Mouse (Mus musculus): Measurements from ENCODE around the gene Zfp503. TPM values are rescaled to one million over a fixed set of nuclear protein-coding genes. Genes with fewer than 3 reads are reported as not detected.

Gene Zfp503
- total RNA-seq, 4 experiments from 2014 or later, result 2.5 to 3.4 (median 3.1) TPM

- DNase-seq (ENCODE audit: low spot score in 2 of 2), result peak; percentile 37 to 69
These were observed 20.4 kb downstream of the Zfp503 start for GRCm38 (mm10) chr14:21968978-21969377.

DNA sequence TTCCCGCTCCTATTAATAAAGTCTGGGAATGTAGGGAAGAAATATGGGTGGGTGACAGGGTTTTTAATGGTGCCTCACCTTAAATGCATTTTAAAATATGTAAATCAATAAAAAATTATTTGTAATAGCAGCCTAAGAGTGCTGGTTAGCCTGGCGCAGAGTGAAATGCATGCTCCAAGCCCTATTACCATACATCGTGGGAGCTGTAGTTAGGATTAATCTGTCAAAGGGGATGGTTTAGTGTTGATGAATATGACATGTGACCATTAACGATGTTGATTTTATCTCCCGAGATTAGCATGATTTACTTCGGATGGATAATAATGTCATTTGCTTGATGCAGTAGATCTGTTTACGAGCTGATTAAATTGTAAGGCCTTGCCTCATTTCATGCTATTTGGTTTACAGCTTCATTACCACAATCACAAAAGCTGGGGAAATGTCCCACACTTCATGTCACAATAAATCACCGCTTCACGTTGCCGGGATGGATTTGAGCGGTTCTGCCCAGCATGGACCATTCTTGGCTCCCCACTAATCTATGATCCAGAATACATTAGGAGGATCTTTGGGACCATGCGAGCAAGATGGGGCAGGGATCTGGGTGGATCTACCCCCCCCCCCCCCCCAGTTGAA lies 21.9 kb downstream of the Zfp503 start:
- DNase-seq (ENCODE audit: low spot score in 2 of 2), result no peak

- no peak for DNase-seq (ENCODE audit: low spot score in 2 of 2)
These were observed 23.1 kb downstream of the Zfp503 start for GRCm38 (mm10) chr14:21966276-21966675.

- peak; percentile 52 to 64 for DNase-seq (ENCODE audit: low spot score in 2 of 2)
These were observed 26.9 kb downstream of the Zfp503 start for GRCm38 (mm10) chr14:21962381-21963050.

- DNase-seq (ENCODE audit: low spot score in 2 of 2), result no peak
These were observed 30.2 kb downstream of the Zfp503 start for GRCm38 (mm10) chr14:21959243-21959642.

- DNase-seq (ENCODE audit: low spot score in 2 of 2), result no peak
These were observed 30.8 kb downstream of the Zfp503 start for GRCm38 (mm10) chr14:21958643-21959042.

GRCm38 (mm10) chr14:21952541-21952940 lies 36.9 kb downstream of the Zfp503 start:
- no peak for DNase-seq (ENCODE audit: low spot score in 2 of 2)

DNA sequence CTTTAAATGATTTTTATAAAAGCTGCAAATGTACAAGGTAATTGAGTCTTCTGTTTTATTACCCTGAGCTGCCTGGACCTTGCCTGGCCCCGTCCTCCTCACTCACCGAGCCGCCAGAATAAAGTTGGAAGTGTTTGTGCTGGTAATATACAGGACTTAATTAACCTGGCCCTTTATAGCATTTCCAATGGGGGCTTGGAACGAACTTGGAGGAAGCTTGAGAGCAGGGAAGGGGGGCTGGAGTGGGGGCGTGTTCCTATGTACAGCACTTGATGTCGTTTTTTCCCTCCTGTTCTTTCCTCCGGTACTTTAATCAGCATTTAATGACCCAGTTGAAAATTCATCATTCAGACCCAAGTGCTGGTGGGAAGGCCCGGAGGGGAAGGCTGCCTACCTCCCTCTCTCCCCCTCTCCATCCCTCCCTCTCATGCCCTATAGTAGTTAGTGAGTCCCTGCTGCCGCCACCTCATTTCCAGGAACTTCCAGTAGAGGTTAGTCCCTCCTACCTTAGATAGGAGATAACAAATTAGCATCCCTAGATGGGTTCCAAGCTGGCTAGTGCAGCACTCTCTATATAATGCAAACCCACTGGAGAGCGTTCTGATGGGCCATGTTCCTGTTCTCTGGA lies 37.4 kb downstream of the Zfp503 start:
- no peak for DNase-seq (ENCODE audit: low spot score in 2 of 2)

- DNase-seq (ENCODE audit: low spot score in 2 of 2), result no peak
These were observed 44.5 kb downstream of the Zfp503 start for GRCm38 (mm10) chr14:21944946-21945345.

- no peak for DNase-seq (ENCODE audit: low spot score in 2 of 2)
These were observed 47.8 kb downstream of the Zfp503 start for GRCm38 (mm10) chr14:21941581-21941980.

- no peak for DNase-seq (ENCODE audit: low spot score in 2 of 2)
These were observed 52.3 kb downstream of the Zfp503 start for GRCm38 (mm10) chr14:21937116-21937515.

DNA sequence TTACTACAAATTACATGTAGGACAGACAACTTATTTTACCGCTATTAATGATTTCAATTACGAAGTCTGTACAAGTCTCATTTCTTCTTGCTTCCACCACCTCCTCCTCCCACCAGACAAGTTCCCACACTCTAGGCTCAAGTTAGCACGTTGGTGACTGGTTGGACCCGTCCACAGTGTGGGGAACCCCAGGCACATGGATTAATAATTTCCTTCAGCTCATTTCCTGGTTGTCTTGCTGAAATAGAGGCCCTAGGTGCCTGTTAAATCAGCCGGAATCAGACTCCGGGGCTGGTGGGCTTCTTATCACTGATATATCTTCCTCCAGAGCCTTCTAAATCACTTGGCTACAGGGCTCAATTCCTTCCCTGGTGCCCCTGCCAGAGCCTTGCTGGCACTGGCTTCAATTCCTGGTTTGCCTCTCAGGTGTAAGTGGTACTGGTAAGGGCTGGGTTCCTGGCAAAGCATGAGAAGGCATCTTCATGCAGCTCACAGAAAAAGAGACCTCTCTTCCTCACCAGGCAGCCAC lies 53.2 kb downstream of the Zfp503 start:
- no peak for DNase-seq (ENCODE audit: low spot score in 2 of 2)

Small RNA genes within 50 kb of the gene (microRNA-seq; reads per million reads assigned to microRNA genes)
- 0 reads per million in 2 experiments for gene Gm27532

Other genes starting within 250 kb of the Zfp503 start
- gene Samd8, start 239.1 kb downstream of the Zfp503 start, total RNA-seq (2022), result 10 to 100 TPM; 70.0 to 85.8 (median 81.0) TPM
- gene Dusp13, start 238.4 kb downstream of the Zfp503 start, total RNA-seq (2022), result 1 to 10 TPM in 1 of 4 experiments, under 1 TPM in 2, not detected in 1; 0.37 to 1.1 (median 0.67) TPM
- 100 to 1,000 TPM; 231 to 244 (median 241) TPM for gene Vdac2, start 164.4 kb downstream of the Zfp503 start, total RNA-seq (2022)
- 10 to 100 TPM; 25.9 to 34.4 (median 29.7) TPM for gene Comtd1, start 140.6 kb downstream of the Zfp503 start, total RNA-seq (2022)
- 1 to 10 TPM in 3 of 4 experiments, under 1 TPM in 1; 0.59 to 4.9 (median 1.8) TPM for gene Lrmda, start 30.1 kb upstream of the Zfp503 start, total RNA-seq (2022)

All from layer of hippocampus, adult 8-10 months (tissue).